Comparison of ENCODE assay signal across 8 mouse cellular contexts in genomic region chr11:121703619-121704215, GRCm38 (mm10). TPM values are rescaled to one million over a fixed set of nuclear protein-coding genes. Genes with fewer than 3 reads are reported as not detected.
DNase-seq lines count a peak whose midpoint lies in the region; ATAC-seq and TF ChIP-seq lines count a peak whose summit lies in the region.

No protein-coding gene starts in this region.

- peak overlapping the region; percentile 82 for H3K4me3 ChIP-seq in E14TG2a.4 (replicated peaks; ENCODE audit: low read length)
- H3K4me3 ChIP-seq in hindbrain, embryonic 11.5 days (ENCODE audit: low read depth, low read length), result peak overlapping the region; percentile 67
- peak overlapping the region; percentile 77 for H3K4me3 ChIP-seq in limb, embryonic 14.5 days (replicated peaks; ENCODE audit: low read length)
- H3K4me3 ChIP-seq in olfactory bulb, adult 2 months (ENCODE audit: insufficient read depth, low read depth, low read length), result peak overlapping the region; percentile 57

- ATAC-seq in hindbrain, embryonic 11.5 days (ENCODE audit: low FRiP score), result no peak
- no peak for ATAC-seq in limb, embryonic 14.5 days (ENCODE audit: low FRiP score, low read depth)

- H3K27me3 ChIP-seq in E14TG2a.4 (ENCODE audit: insufficient read depth, low read length), result peaks cover 86% of the 10 kb centered on the region
- peaks cover 17% of the 10 kb centered on the region for H3K27me3 ChIP-seq in hindbrain, embryonic 11.5 days (ENCODE audit: control insufficient read depth, insufficient read depth, low read length)
- H3K27me3 ChIP-seq in limb, embryonic 14.5 days (ENCODE audit: control insufficient read depth, insufficient read depth, low read length), result no peaks in the 10 kb centered on the region

- no peak for TF ChIP-seq POLR2A in limb, embryonic 14.5 days (IDR thresholded peaks at IDR 0.05; ENCODE audit: borderline replicate concordance, extremely low read depth, insufficient read depth, insufficient read length)
- no peak for TF ChIP-seq POLR2A in olfactory bulb, adult 2 months (IDR thresholded peaks at IDR 0.05; ENCODE audit: insufficient read depth, low read depth, low read length)

- 15% methylated on average over 16 of the region's 16 CpGs for WGBS in hindbrain, embryonic 11.5 days
- WGBS in limb, embryonic 14.5 days, result 10% methylated on average over 16 of the region's 16 CpGs
- 15% methylated on average over 16 of the region's 16 CpGs for WGBS in olfactory bulb, adult 2 months

- no peaks in the 10 kb centered on the region for H3K9me3 ChIP-seq in E14TG2a.4 (ENCODE audit: low read length)
- no peaks in the 10 kb centered on the region for H3K9me3 ChIP-seq in hindbrain, embryonic 11.5 days (ENCODE audit: control insufficient read depth, low read length)
- no peaks in the 10 kb centered on the region for H3K9me3 ChIP-seq in limb, embryonic 14.5 days (ENCODE audit: control insufficient read depth, low read length)

- DNase-seq in heart, adult 11 months, result peak; percentile 90
- no peak for DNase-seq in heart, adult 18-20 months
- peak; percentile 68 to 78 for DNase-seq in cerebellum, postnatal 10 days
- DNase-seq in hindbrain, embryonic 11.5 days (ENCODE audit: low spot score), result peak; percentile 33
- DNase-seq in limb, embryonic 14.5 days (ENCODE audit: low spot score), result no peak
- no peak for DNase-seq in thymus, postnatal 25 days

- TF ChIP-seq CTCF in E14TG2a.4 (conservative IDR thresholded peaks at IDR 0.05; ENCODE audit: low read length), result no peak
- TF ChIP-seq CTCF in olfactory bulb, adult 2 months (IDR thresholded peaks at IDR 0.05; ENCODE audit: insufficient read depth, low read depth, low read length), result no peak

- peaks cover 36% of the 10 kb centered on the region for H3K4me1 ChIP-seq in E14TG2a.4 (replicated peaks; ENCODE audit: low read depth, low read length)
- H3K4me1 ChIP-seq in hindbrain, embryonic 11.5 days (replicated peaks; ENCODE audit: control insufficient read depth, insufficient read depth, low read length), result no peaks in the 10 kb centered on the region
- H3K4me1 ChIP-seq in limb, embryonic 14.5 days (ENCODE audit: control insufficient read depth, insufficient read depth, low read length), result peaks cover 32% of the 10 kb centered on the region
- H3K4me1 ChIP-seq in olfactory bulb, adult 2 months (ENCODE audit: control insufficient read depth, insufficient read depth, low read length), result peaks cover 22% of the 10 kb centered on the region

- H3K9ac ChIP-seq in hindbrain, embryonic 11.5 days (ENCODE audit: low read depth, low read length), result peak overlapping the region; percentile 55
- peak overlapping the region; percentile 64 for H3K9ac ChIP-seq in limb, embryonic 14.5 days (ENCODE audit: low read depth, low read length, severe bottlenecking)

- H3K4me2 ChIP-seq in hindbrain, embryonic 11.5 days (replicated peaks; ENCODE audit: low read depth, low read length), result peak overlapping the region; percentile 97
- H3K4me2 ChIP-seq in limb, embryonic 14.5 days (replicated peaks; ENCODE audit: low read depth, low read length, severe bottlenecking), result peak overlapping the region; percentile 97

- no peak overlapping the region for H3K27ac ChIP-seq in hindbrain, embryonic 11.5 days (ENCODE audit: low read depth, low read length)
- 0 out of 2 replicates have a peak overlapping the region, but pooled peaks have one; percentile 33 for H3K27ac ChIP-seq in limb, embryonic 14.5 days (replicated peaks; ENCODE audit: low read depth, low read length)
- no peak overlapping the region for H3K27ac ChIP-seq in olfactory bulb, adult 2 months (ENCODE audit: insufficient read depth, low read depth, low read length)

- H3K36me3 ChIP-seq in E14TG2a.4 (ENCODE audit: insufficient read depth, low read length), result no peaks in the 10 kb centered on the region
- no peaks in the 10 kb centered on the region for H3K36me3 ChIP-seq in hindbrain, embryonic 11.5 days (ENCODE audit: control insufficient read depth, insufficient read depth, low read length)
- H3K36me3 ChIP-seq in limb, embryonic 14.5 days (ENCODE audit: control insufficient read depth, insufficient read depth, low read length), result no peaks in the 10 kb centered on the region

RNA-seq across cellular contexts. Expression of gene Metrnl, which starts 2.4 kb away (rescaled TPM):
- 10 to 100 TPM; 14.9 to 19.8 TPM for total RNA-seq in heart, adult 18-20 months (2021)
- polyA plus RNA-seq in hindbrain, embryonic 11.5 days (2014; fragmentation: Nextera tagmentation; extraction: Ambion mirVana), result 18.0 and 27.7 TPM in 2 replicates
- polyA plus RNA-seq in limb, embryonic 14.5 days (2012; rRNA removed), result 31.0 and 33.0 TPM in 2 replicates
- polyA plus RNA-seq in limb, embryonic 14.5 days (2014; fragmentation: Nextera tagmentation; extraction: Ambion mirVana), result 46.0 and 47.9 TPM in 2 replicates
- not detected in 2 replicates for polyA plus RNA-seq in olfactory bulb, adult 2 months (2012; ENCODE audit: insufficient read depth, insufficient read length, low replicate concordance, missing spikeins)

RNA-seq across cellular contexts. Expression of gene B3gntl1, which starts 30.8 kb away (rescaled TPM):
- total RNA-seq in heart, adult 18-20 months (2021), result 1 to 10 TPM; 3.9 to 4.5 TPM
- 4.1 and 5.6 TPM in 2 replicates for polyA plus RNA-seq in hindbrain, embryonic 11.5 days (2014; fragmentation: Nextera tagmentation; extraction: Ambion mirVana)
- polyA plus RNA-seq in limb, embryonic 14.5 days (2012; rRNA removed), result 14.4 and 16.5 TPM in 2 replicates
- 8.6 and 9.9 TPM in 2 replicates for polyA plus RNA-seq in limb, embryonic 14.5 days (2014; fragmentation: Nextera tagmentation; extraction: Ambion mirVana)
- polyA plus RNA-seq in olfactory bulb, adult 2 months (2012; ENCODE audit: insufficient read depth, insufficient read length, low replicate concordance, missing spikeins), result not detected in 2 replicates

Comparison
In these comparisons a context has a peak if more than half of its experiments do, and no peak if none do; other contexts are left out.
1. DNase-seq: peak in heart, adult 11 months (single experiment), cerebellum, postnatal 10 days (2 of 2) and hindbrain, embryonic 11.5 days (single experiment); none in heart, adult 18-20 months (0 of 2), limb, embryonic 14.5 days (single experiment) and thymus, postnatal 25 days (single experiment).
2. RNA of gene Metrnl, which starts 2.4 kb away (polyA plus RNA-seq): 31.0 to 47.9 TPM in limb, embryonic 14.5 days and 18.0 to 27.7 TPM in hindbrain, embryonic 11.5 days; not detected in olfactory bulb, adult 2 months; every median in the first group is over 10 times any median in the second.
3. Peak in every context shown above with its lines, with median percentiles within 50 percentile points of each other: H3K4me3 ChIP-seq.